Mouse (Mus musculus) liver, embryonic 15.5 days (tissue): Measurements from ENCODE around the gene Lmod3. TPM values are rescaled to one million over a fixed set of nuclear protein-coding genes. Genes with fewer than 3 reads are reported as not detected.

Source experiments
- ATAC-seq: fragments of 200-750 bp; cut with Nextera tagmentation; 2 replicates; pipeline ENCODE4 v1.8.0; 2017; ENCODE audit warnings: moderate number of reproducible peaks, mild to moderate bottlenecking, moderate library complexity; ENCODE audit not compliant: insufficient read depth
- H3K27ac ChIP-seq: fragments of 300-500 bp; sonication (generic); replicated peaks from 2 replicates; pipeline ENCODE4 v1.5.1; 2015; ENCODE audit warnings: mild to moderate bottlenecking, inconsistent platforms
- H3K27me3 ChIP-seq: fragments of 300-500 bp; sonication (generic); 2 replicates; pipeline ENCODE4 v1.6.1; 2015; ENCODE audit warnings: mild to moderate bottlenecking, inconsistent platforms
- H3K36me3 ChIP-seq: fragments of 300-500 bp; sonication (generic); replicated peaks from 2 replicates; pipeline ENCODE4 v1.6.1; 2015; ENCODE audit warnings: moderate library complexity, mild to moderate bottlenecking, inconsistent platforms
- H3K4me1 ChIP-seq: fragments of 300-500 bp; sonication (generic); replicated peaks from 2 replicates; pipeline ENCODE4 v1.6.1; 2015; ENCODE audit warnings: inconsistent platforms
- H3K4me2 ChIP-seq: fragments of 300-500 bp; sonication (generic); 2 replicates; pipeline ENCODE4 v1.6.1; 2015; ENCODE audit warnings: moderate library complexity, mild to moderate bottlenecking, inconsistent platforms
- H3K4me3 ChIP-seq: fragments of 300-500 bp; sonication (generic); replicated peaks from 2 replicates; pipeline ENCODE4 v1.5.1; 2015; ENCODE audit warnings: mild to moderate bottlenecking, inconsistent platforms
- H3K9ac ChIP-seq: fragments of 300-500 bp; sonication (generic); 2 replicates; pipeline ENCODE4 v1.6.1; 2015; ENCODE audit warnings: moderate library complexity, mild to moderate bottlenecking, inconsistent platforms
- H3K9me3 ChIP-seq: fragments of 300-500 bp; sonication (generic); replicated peaks from 2 replicates; pipeline ENCODE4 v1.6.1; 2016; ENCODE audit warnings: inconsistent platforms
- WGBS: fragments of 180-500 bp; shearing (Covaris S2); methylation state at CpG from one replicate; pipeline ENCODE4 v1.1.7; 2015; ENCODE audit warnings: mixed read lengths; ENCODE audit not compliant: insufficient replicate concordance; 5-methylcytosine and 5-hydroxymethylcytosine counted together
- polyA plus RNA-seq: library from polyadenylated mRNA; unstranded; fragments of >200 nt; fragmentation: Nextera tagmentation; extraction: Ambion mirVana; gene quantifications from 2 replicates; pipeline ENCODE4 v1.2.1, GENCODE M21; 2015

Lmod3 gene
- 0.26 and 0.47 TPM in 2 replicates for polyA plus RNA-seq

DNA sequence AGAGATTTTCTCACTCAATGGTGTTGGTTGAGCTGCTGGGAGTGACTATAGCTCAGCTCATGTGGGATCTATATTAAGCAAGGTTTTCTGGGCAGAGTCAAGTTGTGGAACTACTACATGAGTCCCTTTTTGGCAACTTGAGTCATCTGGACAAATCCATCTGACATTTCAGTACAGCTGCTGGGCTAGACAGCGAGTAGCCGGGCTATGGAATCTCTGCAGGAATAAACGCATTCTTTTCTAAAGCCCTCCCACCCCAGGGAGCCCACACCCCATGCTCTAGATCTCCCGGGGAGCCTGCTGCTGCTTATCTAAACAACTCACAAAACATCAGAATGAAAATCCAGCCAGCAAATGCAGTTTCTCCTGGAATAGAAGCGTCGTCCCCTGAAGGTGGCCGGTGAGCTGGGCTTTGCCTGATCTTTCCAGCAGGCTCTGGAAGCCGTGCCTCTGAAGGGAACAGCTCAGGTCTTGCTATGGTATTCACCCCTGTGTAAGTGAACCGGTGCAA lies at the start of gene Lmod3:
Gene Lmod3, minus strand, starts transcription at position 49 of the 511 bp plus-strand sequence.
- Histone ChIP-seq H3K27me3 (no peaks in the 10 kb centered on the region), H3K9ac (no peak within 1 kb of the TSS), H3K4me1 (0 out of 2 replicates have a peak, but pooled peaks cover 4% of the 10 kb centered on the region), H3K9me3 (no peaks in the 10 kb centered on the region), H3K27ac (no peak within 1 kb of the TSS), H3K4me2 (no peak within 1 kb of the TSS), H3K4me3 (no peak within 1 kb of the TSS), H3K36me3 (no peaks in the 10 kb centered on the region)
- no peak for ATAC-seq
- WGBS, result 35% methylated on average over 9 of the region's 9 CpGs

DNA sequence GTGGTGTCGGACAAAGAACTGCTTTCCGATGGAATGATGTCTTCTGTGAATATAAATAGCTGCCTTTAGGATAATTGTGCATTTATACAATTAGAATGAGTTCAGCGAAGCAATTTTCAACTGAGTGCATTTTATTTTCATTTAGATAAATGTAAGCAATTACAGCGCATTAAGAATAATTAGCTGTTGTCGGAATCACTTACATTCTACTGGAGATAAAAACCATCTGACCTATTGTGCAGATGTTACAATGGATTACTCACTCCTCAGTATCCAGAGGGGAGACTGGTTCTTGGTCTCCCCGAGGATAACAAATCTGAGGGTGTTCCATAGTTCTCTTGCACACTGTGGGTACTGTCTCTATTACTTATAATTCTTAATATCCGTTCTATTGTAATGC lies 49.7 kb upstream of the Lmod3 start:
- no peak for ATAC-seq
- Histone ChIP-seq H3K4me2 (no peak overlapping the region), H3K4me1 (no peaks in the 10 kb centered on the region), H3K27ac (no peak overlapping the region), H3K27me3 (no peaks in the 10 kb centered on the region), H3K9ac (no peak overlapping the region), H3K9me3 (no peaks in the 10 kb centered on the region), H3K36me3 (peaks cover 31% of the 10 kb centered on the region), H3K4me3 (no peak overlapping the region)
- WGBS, result 66% methylated on average over 7 of the region's 7 CpGs

GRCm38 (mm10) chr6:97300659-97301058 lies 48.1 kb upstream of the Lmod3 start:
- no peaks in the 10 kb centered on the region for H3K27me3 ChIP-seq
- no peaks in the 10 kb centered on the region for H3K9me3 ChIP-seq
- 33% methylated on average over 6 of the region's 6 CpGs for WGBS
- H3K27ac ChIP-seq, result no peak overlapping the region
- no peak overlapping the region for H3K9ac ChIP-seq
- H3K36me3 ChIP-seq, result peaks cover 41% of the 10 kb centered on the region
- H3K4me1 ChIP-seq, result no peaks in the 10 kb centered on the region
- H3K4me2 ChIP-seq, result no peak overlapping the region
- no peak for ATAC-seq
- no peak overlapping the region for H3K4me3 ChIP-seq

DNA sequence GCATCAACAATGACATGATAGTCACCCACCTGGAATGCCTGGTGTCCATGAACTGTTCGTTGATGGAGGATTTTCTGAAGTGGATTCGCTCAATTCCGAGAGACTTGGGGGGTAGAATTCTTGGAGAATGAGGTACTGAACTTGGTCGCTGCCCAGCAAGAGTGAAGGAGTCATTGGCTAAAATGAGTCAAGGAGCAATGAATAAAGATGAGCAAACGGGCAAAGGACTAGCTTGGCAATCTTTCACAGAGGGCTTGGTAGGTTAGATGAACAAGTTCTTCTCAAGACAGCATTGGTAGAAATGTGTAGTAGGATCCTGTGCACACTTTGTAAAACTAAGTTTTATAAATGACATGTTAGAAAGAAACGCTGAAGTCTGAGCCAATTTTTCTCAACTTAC lies 47.6 kb upstream of the Lmod3 start:
- WGBS, result 69% methylated on average over 6 of the region's 6 CpGs
- Histone ChIP-seq H3K27me3 (no peaks in the 10 kb centered on the region), H3K4me3 (no peak overlapping the region), H3K4me1 (no peaks in the 10 kb centered on the region), H3K4me2 (no peak overlapping the region), H3K9me3 (no peaks in the 10 kb centered on the region), H3K36me3 (peaks cover 44% of the 10 kb centered on the region), H3K9ac (no peak overlapping the region), H3K27ac (no peak overlapping the region)
- ATAC-seq, result no peak

DNA sequence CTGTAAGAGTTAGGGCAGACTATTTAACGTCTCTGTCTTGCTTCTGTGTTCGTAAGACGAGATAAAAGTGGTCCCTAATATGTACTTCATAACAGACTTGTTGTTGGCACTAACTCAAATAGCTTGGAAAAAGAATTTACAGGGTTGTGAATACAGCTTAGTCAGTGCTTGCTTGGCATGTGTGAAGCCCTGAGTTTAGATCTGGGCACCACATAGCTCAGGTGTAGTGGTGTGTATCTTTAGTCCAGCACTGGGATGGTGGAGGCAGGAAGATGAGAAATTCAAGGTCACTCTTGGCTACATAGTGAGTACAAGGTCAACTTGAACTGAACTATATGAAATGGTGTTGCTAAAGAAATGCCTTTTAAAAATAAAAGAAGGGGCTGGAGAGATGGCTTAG lies 44.6 kb upstream of the Lmod3 start:
- ATAC-seq, result no peak
- WGBS, result 73% methylated on average over 3 of the region's 3 CpGs
- peaks cover 45% of the 10 kb centered on the region for H3K36me3 ChIP-seq
- no peaks in the 10 kb centered on the region for H3K27me3 ChIP-seq
- no peak overlapping the region for H3K9ac ChIP-seq
- no peak overlapping the region for H3K4me3 ChIP-seq
- H3K4me1 ChIP-seq, result no peaks in the 10 kb centered on the region
- no peak overlapping the region for H3K4me2 ChIP-seq
- no peaks in the 10 kb centered on the region for H3K9me3 ChIP-seq
- no peak overlapping the region for H3K27ac ChIP-seq

- Histone ChIP-seq H3K4me1 (peaks cover 6% of the 10 kb centered on the region; the same call in 1 of the 2 replicates), H3K4me3 (no peak overlapping the region), H3K4me2 (no peak overlapping the region), H3K9ac (no peak overlapping the region), H3K36me3 (peaks cover 45% of the 10 kb centered on the region), H3K27me3 (no peaks in the 10 kb centered on the region), H3K9me3 (no peaks in the 10 kb centered on the region), H3K27ac (no peak overlapping the region)
- WGBS, result 82% methylated on average over 21 of the region's 21 CpGs
- no peak for ATAC-seq
These were observed 43.4 kb upstream of the Lmod3 start for GRCm38 (mm10) chr6:97295866-97296527.

- Histone ChIP-seq H3K4me2 (no peak overlapping the region), H3K9me3 (no peaks in the 10 kb centered on the region), H3K4me1 (peaks cover 9% of the 10 kb centered on the region; the same call in 1 of the 2 replicates), H3K4me3 (no peak overlapping the region), H3K27ac (no peak overlapping the region), H3K36me3 (peaks cover 45% of the 10 kb centered on the region), H3K27me3 (no peaks in the 10 kb centered on the region), H3K9ac (no peak overlapping the region)
- no peak for ATAC-seq
- WGBS, result 73% methylated on average over 9 of the region's 9 CpGs
These were observed 42.9 kb upstream of the Lmod3 start for GRCm38 (mm10) chr6:97295416-97295815.

DNA sequence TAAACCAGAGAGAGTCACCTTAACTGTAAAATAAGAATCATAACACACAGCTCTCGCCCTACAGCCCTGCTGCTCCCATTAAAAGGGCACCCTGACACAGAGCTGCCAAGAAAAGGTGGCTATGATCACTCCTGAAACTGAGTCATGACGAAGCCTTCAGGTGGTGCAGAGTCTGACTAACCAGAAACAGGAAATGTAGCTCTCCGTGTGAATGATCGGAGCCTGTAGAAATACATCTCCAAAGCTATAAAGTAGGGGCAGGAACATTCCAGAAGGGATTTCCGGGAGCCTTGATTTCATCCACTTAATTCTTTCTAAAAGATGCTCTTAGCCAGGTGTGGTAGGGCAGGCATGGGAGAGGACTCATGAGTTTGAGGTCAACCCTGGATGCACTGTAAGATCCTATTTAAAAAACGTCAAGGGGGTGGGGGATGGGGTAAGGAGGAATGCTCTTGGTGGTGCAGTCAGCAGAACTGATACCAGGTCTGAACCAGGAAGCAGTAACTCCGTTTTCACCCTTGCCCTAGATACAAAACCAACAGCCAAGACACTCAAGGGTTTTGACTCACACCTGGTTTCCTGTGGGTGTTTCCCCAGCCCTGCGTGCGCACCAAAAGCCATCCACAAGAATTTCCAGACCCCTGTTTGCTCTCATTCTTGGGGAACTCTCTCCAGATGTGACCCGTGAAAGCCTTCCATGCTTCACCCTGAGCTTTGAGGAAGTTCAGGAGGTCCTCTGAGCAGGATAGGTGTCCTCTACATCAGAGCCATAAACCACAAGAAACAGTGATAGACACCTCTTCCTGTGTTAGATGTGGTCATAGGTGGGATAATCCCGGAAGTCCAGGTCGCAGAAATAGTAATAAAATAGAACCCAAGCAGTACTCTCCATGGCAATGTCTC lies 41.4 kb upstream of the Lmod3 start:
- H3K4me2 ChIP-seq, result no peak overlapping the region
- H3K27me3 ChIP-seq, result no peaks in the 10 kb centered on the region
- H3K36me3 ChIP-seq, result peaks cover 40% of the 10 kb centered on the region
- H3K27ac ChIP-seq, result no peak overlapping the region
- 49% methylated on average over 12 of the region's 12 CpGs for WGBS
- no peak overlapping the region for H3K9ac ChIP-seq
- peaks cover 9% of the 10 kb centered on the region; the same call in 1 of the 2 replicates for H3K4me1 ChIP-seq
- no peak for ATAC-seq
- no peaks in the 10 kb centered on the region for H3K9me3 ChIP-seq
- H3K4me3 ChIP-seq, result no peak overlapping the region

- WGBS, result 63% methylated on average over 5 of the region's 5 CpGs
- Histone ChIP-seq H3K4me3 (no peak overlapping the region), H3K9me3 (no peaks in the 10 kb centered on the region), H3K27me3 (no peaks in the 10 kb centered on the region), H3K4me2 (no peak overlapping the region), H3K36me3 (peaks cover 34% of the 10 kb centered on the region), H3K4me1 (peaks cover 9% of the 10 kb centered on the region; the same call in 1 of the 2 replicates), H3K27ac (no peak overlapping the region), H3K9ac (no peak overlapping the region)
- ATAC-seq, result no peak
These were observed 40.3 kb upstream of the Lmod3 start for GRCm38 (mm10) chr6:97292894-97293293.

- H3K27me3 ChIP-seq, result no peaks in the 10 kb centered on the region
- H3K4me2 ChIP-seq, result no peak overlapping the region
- H3K36me3 ChIP-seq, result peaks cover 26% of the 10 kb centered on the region
- H3K9ac ChIP-seq, result no peak overlapping the region
- no peaks in the 10 kb centered on the region for H3K9me3 ChIP-seq
- 72% methylated on average over 3 of the region's 3 CpGs for WGBS
- peaks cover 9% of the 10 kb centered on the region; the same call in 1 of the 2 replicates for H3K4me1 ChIP-seq
- no peak for ATAC-seq
- H3K4me3 ChIP-seq, result no peak overlapping the region
- H3K27ac ChIP-seq, result no peak overlapping the region
These were observed 39.5 kb upstream of the Lmod3 start for GRCm38 (mm10) chr6:97292096-97292495.
